ENCODE assay signal across 17 mouse cellular contexts in the genomic region with DNA sequence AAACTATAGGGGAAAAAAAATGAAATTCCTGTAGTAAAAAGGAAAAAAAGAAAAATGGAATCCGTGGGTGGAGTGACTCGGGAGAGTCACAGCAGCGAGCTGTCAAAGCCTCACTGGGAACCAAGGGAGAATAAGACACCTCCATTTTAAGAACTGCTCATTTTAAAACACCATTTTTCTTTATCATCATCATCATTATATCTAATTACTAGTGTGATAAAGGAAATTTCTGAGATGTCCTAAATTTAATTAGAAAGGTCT. TPM values are rescaled to one million over a fixed set of nuclear protein-coding genes. Genes with fewer than 3 reads are reported as not detected.
"Had no signal": no experiment of that assay in that cellular context is flagged by ENCODE, and none has a peak within 500 bp of the region (broad histone marks: within the 10 kb centered on the region; RNA-seq: fewer than 3 reads in every experiment).

No protein-coding gene starts in this region.

- H3K4me2 ChIP-seq: midbrain, embryonic 11.5 days; midbrain, embryonic 13.5 days; midbrain, embryonic 15.5 days; neural tube, embryonic 12.5 days; stomach, embryonic 15.5 days had no signal

- ATAC-seq: midbrain, embryonic 13.5 days had no signal

- H3K9me3 ChIP-seq: midbrain, embryonic 13.5 days; midbrain, embryonic 15.5 days; neural tube, embryonic 12.5 days; stomach, embryonic 15.5 days had no signal

- H3K4me3 ChIP-seq: megakaryocyte, embryonic 14.5 days; midbrain, embryonic 13.5 days; midbrain, embryonic 15.5 days; neural tube, embryonic 12.5 days; stomach, embryonic 15.5 days had no signal

- DNase-seq: lung, adult 2 months; lung, postnatal 10 days; lung, postnatal 36 days; right cerebral cortex, postnatal 14 days; thymus, adult 2 months; thymus, postnatal 25 days; thymus, postnatal 4 days had no signal

- H3K4me1 ChIP-seq: midbrain, embryonic 13.5 days; midbrain, embryonic 15.5 days; neural tube, embryonic 12.5 days; stomach, embryonic 15.5 days had no signal

- H3K27ac ChIP-seq: macrophage; midbrain, embryonic 13.5 days; midbrain, embryonic 15.5 days; neural tube, embryonic 12.5 days; stomach, embryonic 15.5 days; stomach, postnatal 0 days had no signal

- H3K9ac ChIP-seq: midbrain, embryonic 13.5 days; midbrain, embryonic 15.5 days; neural tube, embryonic 12.5 days; stomach, embryonic 15.5 days had no signal

- H3K27me3 ChIP-seq: midbrain, embryonic 13.5 days; midbrain, embryonic 15.5 days; neural tube, embryonic 12.5 days; stomach, embryonic 15.5 days had no signal

- H3K36me3 ChIP-seq: midbrain, embryonic 13.5 days; midbrain, embryonic 15.5 days; neural tube, embryonic 12.5 days; stomach, embryonic 15.5 days had no signal

RNA-seq across cellular contexts. Expression of a gene that starts 53.0 kb away (rescaled TPM):
- total RNA-seq: midbrain, postnatal 0 days had no signal
- polyA plus RNA-seq: midbrain, embryonic 13.5 days; midbrain, embryonic 15.5 days; midbrain, postnatal 0 days; neural tube, embryonic 14.5 days had no signal
